In the genomic region with DNA sequence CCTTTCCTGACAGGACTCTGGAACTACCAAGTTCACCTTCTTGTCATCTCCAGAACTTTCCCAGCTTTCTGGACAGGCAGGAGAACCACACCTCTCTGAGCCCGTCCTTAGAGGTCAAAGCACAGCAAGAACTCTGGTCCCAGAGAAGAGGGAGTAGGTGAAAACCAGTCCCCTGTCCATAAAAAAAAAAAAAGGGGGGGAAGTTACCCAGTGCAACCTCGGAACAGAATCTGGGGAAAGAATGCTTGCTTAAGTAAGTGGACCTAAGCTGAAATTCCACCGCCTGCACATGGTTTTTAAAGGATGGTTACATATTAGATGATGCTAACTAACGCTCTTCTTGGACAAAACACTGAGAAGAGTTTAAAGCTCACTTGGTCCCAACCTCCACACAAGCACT, we compare ENCODE assay signal across 27 mouse cellular contexts.
DNase-seq lines count a peak whose midpoint lies in the region; ATAC-seq and TF ChIP-seq lines count a peak whose summit lies in the region.
"Had no signal": no experiment of that assay in that cellular context is flagged by ENCODE, and none has a peak within 500 bp of the region (broad histone marks: within the 10 kb centered on the region; RNA-seq: fewer than 3 reads in every experiment).

No protein-coding gene starts in this region.

- no peaks in the 10 kb centered on the region for H3K4me1 ChIP-seq in kidney, adult 2 months (ENCODE audit: control insufficient read depth, insufficient read depth, low read length)
- no peaks in the 10 kb centered on the region for H3K4me1 ChIP-seq in kidney, embryonic 16.5 days (ENCODE audit: insufficient read depth, low read length)
- peaks cover 8 to 25% of the 10 kb centered on the region in 2 experiments for H3K4me1 ChIP-seq in MEL (ENCODE audit: control insufficient read depth in 1 of 2, insufficient read depth in 2 of 2, low read length in 2 of 2)

- TF ChIP-seq CTCF in kidney, adult 2 months (conservative IDR thresholded peaks at IDR 0.05; ENCODE audit: insufficient read depth, insufficient read length, low read depth, low read length), result no peak
- TF ChIP-seq CTCF in MEL (IDR thresholded peaks at IDR 0.05 in 2 of 3, conservative IDR thresholded peaks at IDR 0.05 in 1 of 3; ENCODE audit: control insufficient read depth in 1 of 3, insufficient read depth in 1 of 3, low read depth in 2 of 3, low read length in 3 of 3, poor library complexity in 1 of 3, severe bottlenecking in 1 of 3), result no peak

- TF ChIP-seq POLR2A in kidney, adult 2 months (IDR thresholded peaks at IDR 0.05; ENCODE audit: low read depth, low read length), result no peak
- no peak for TF ChIP-seq POLR2A in MEL (IDR thresholded peaks at IDR 0.05; ENCODE audit: control insufficient read depth in 1 of 2, insufficient read depth in 1 of 2, low read depth in 1 of 2, low read length in 2 of 2, poor library complexity in 1 of 2)

- WGBS in kidney, adult 2 months, result 37% methylated on average over 4 of the region's 4 CpGs
- 56% methylated on average over 4 of the region's 4 CpGs for WGBS in kidney, embryonic 16.5 days

- no peak overlapping the region for H3K4me2 ChIP-seq in kidney, embryonic 16.5 days (replicated peaks; ENCODE audit: low read depth, low read length)
- H3K4me2 ChIP-seq: forebrain, embryonic 13.5 days; heart, embryonic 13.5 days; hindbrain, embryonic 14.5 days had no signal

- TF ChIP-seq RAD21 in MEL (IDR thresholded peaks at IDR 0.05; ENCODE audit: low read depth, low read length), result no peak

- no peak for ATAC-seq in kidney, embryonic 16.5 days (ENCODE audit: low FRiP score, low TSS enrichment)
- ATAC-seq in cerebellum, adult (ENCODE audit: insufficient number of reproducible peaks, low FRiP score, low TSS enrichment), result no peak
- ATAC-seq: activated CD4-positive, CD25-positive, alpha-beta regulatory T cell, adult 4 months; forebrain, embryonic 16.5 days; hindbrain, postnatal 0 days had no signal

- H3K9me3 ChIP-seq in kidney, embryonic 16.5 days (ENCODE audit: low read length), result no peaks in the 10 kb centered on the region
- H3K9me3 ChIP-seq in MEL (replicated peaks; ENCODE audit: insufficient read depth, low read length), result no peaks in the 10 kb centered on the region
- H3K9me3 ChIP-seq: forebrain, embryonic 10.5 days; forebrain, embryonic 13.5 days; G1E; heart, embryonic 10.5 days; heart, embryonic 13.5 days had no signal

- DNase-seq in kidney, adult 2 months, result peak; percentile 52
- peak; percentile 25 to 58 for DNase-seq in kidney, postnatal 25 days
- no peak for DNase-seq in kidney, postnatal 14 days
- peak; percentile 36 for DNase-seq in MEL (ENCODE audit: low read depth, low spot score)
- DNase-seq: adrenal gland, adult 8-10 months; adrenal gland, postnatal 25 days; B cell, adult 2 months; cerebellum, adult 18-20 months; cerebellum, adult 9-10 months; cerebellum, postnatal 14 days; gastrocnemius, postnatal 10 days; gastrocnemius, postnatal 36 days; heart, adult 2 months; heart, postnatal 14 days; heart, postnatal 4 days had no signal

- H3K9ac ChIP-seq in kidney, embryonic 16.5 days (replicated peaks; ENCODE audit: low read length), result no peak overlapping the region
- H3K9ac ChIP-seq in MEL (ENCODE audit: control insufficient read depth, low read depth, low read length, poor library complexity, severe bottlenecking), result no peak overlapping the region
- H3K9ac ChIP-seq: forebrain, embryonic 13.5 days; heart, embryonic 13.5 days; hindbrain, embryonic 14.5 days had no signal

- no peaks in the 10 kb centered on the region for H3K36me3 ChIP-seq in kidney, adult 2 months (ENCODE audit: control insufficient read depth, insufficient read depth, low read length)
- H3K36me3 ChIP-seq in kidney, embryonic 16.5 days (ENCODE audit: insufficient read depth, low read length), result no peaks in the 10 kb centered on the region
- H3K36me3 ChIP-seq in MEL (ENCODE audit: control insufficient read depth in 1 of 2, insufficient read depth in 2 of 2, low read length in 2 of 2), result peaks cover 0 to 14% of the 10 kb centered on the region in 2 experiments; a peak in 2 of 4 replicates
- H3K36me3 ChIP-seq: forebrain, embryonic 10.5 days; G1E; heart, embryonic 10.5 days; heart, embryonic 13.5 days had no signal

- H3K4me3 ChIP-seq in kidney, adult 2 months (ENCODE audit: insufficient read depth, low read depth, low read length), result no peak overlapping the region
- H3K4me3 ChIP-seq in kidney, embryonic 16.5 days (ENCODE audit: low read length), result no peak overlapping the region
- no peak overlapping the region for H3K4me3 ChIP-seq in MEL (ENCODE audit: control insufficient read depth in 1 of 2, insufficient read depth in 1 of 2, low read depth in 2 of 2, low read length in 2 of 2)
- H3K4me3 ChIP-seq: forebrain, embryonic 10.5 days; forebrain, embryonic 13.5 days; heart, adult 2 months; heart, embryonic 10.5 days; heart, embryonic 13.5 days had no signal

- no peaks in the 10 kb centered on the region; the same call in 1 of the 2 replicates for H3K79me2 ChIP-seq in MEL (ENCODE audit: control insufficient read depth, insufficient read depth, low read length, poor library complexity)

- no peak overlapping the region for H3K27ac ChIP-seq in kidney, adult 2 months (ENCODE audit: insufficient read depth, low read depth, low read length)
- no peak overlapping the region for H3K27ac ChIP-seq in kidney, embryonic 16.5 days (ENCODE audit: low read length)
- no peak overlapping the region for H3K27ac ChIP-seq in MEL (ENCODE audit: control insufficient read depth, low read depth, low read length)
- H3K27ac ChIP-seq: forebrain, embryonic 10.5 days; forebrain, embryonic 13.5 days; heart, adult 2 months; heart, embryonic 10.5 days; heart, embryonic 13.5 days; hindbrain, embryonic 14.5 days; hindbrain, postnatal 0 days had no signal

- TF ChIP-seq EP300 in MEL (IDR thresholded peaks at IDR 0.05; ENCODE audit: low read depth in 1 of 2, low read length in 2 of 2), result no peak

- no peaks in the 10 kb centered on the region for H3K27me3 ChIP-seq in kidney, adult 2 months (replicated peaks; ENCODE audit: control insufficient read depth, insufficient read depth, low read length)
- H3K27me3 ChIP-seq in kidney, embryonic 16.5 days (ENCODE audit: insufficient read depth, low read length), result no peaks in the 10 kb centered on the region
- H3K27me3 ChIP-seq in MEL (ENCODE audit: control insufficient read depth in 1 of 2, insufficient read depth in 2 of 2, low read length in 2 of 2), result no peaks in the 10 kb centered on the region
- H3K27me3 ChIP-seq: CH12.LX; forebrain, embryonic 13.5 days; heart, embryonic 13.5 days had no signal

TF ChIP-seq in MEL, 35 proteins besides CTCF, POLR2A, EP300 and RAD21:
- no peak for TF ChIP-seq ZC3H11A (IDR thresholded peaks at IDR 0.05; ENCODE audit: low read depth, low read length)
- peak; percentile 77 for TF ChIP-seq ZNF384 (IDR thresholded peaks at IDR 0.05; ENCODE audit: low read depth, low read length)
- no peak for TF ChIP-seq USF1 (IDR thresholded peaks at IDR 0.05; ENCODE audit: low read depth, low read length)
- no peak for TF ChIP-seq MAZ (IDR thresholded peaks at IDR 0.05; ENCODE audit: low read depth, low read length)
- TF ChIP-seq POLR2AphosphoS2 (IDR thresholded peaks at IDR 0.05; ENCODE audit: low read length), result no peak
- TF ChIP-seq TCF12 (IDR thresholded peaks at IDR 0.05; ENCODE audit: low read depth, low read length), result no peak
- no peak for TF ChIP-seq CHD2 (IDR thresholded peaks at IDR 0.05; ENCODE audit: low read length)
